Mouse (Mus musculus) hindbrain, embryonic 10.5 days (tissue): ENCODE data around the gene Aym1. TPM values are rescaled to one million over a fixed set of nuclear protein-coding genes. Genes with fewer than 3 reads are reported as not detected.
"Not testable (repeated sequence)": the region's sequence is repeated elsewhere in the genome, so short reads cannot be mapped to it uniquely, and the experiment has no call there.

Experiments
- DNase-seq: peaks from one replicate; pipeline ENCODE4 v3.0.0-alpha.2; 2017; ENCODE audit warnings: low spot score
- H3K27ac ChIP-seq: fragments of 300-500 bp; sonication (generic); 2 replicates; pipeline ENCODE4 v1.5.1; 2016; ENCODE audit warnings: mild to moderate bottlenecking, moderate library complexity
- H3K27me3 ChIP-seq: fragments of 300-500 bp; sonication (generic); 2 replicates; pipeline ENCODE4 v1.6.1; 2016; ENCODE audit warnings: mild to moderate bottlenecking; ENCODE audit not compliant: poor library complexity, insufficient read depth, severe bottlenecking
- H3K36me3 ChIP-seq: fragments of 300-500 bp; sonication (generic); 2 replicates; pipeline ENCODE4 v1.6.1; 2016; ENCODE audit warnings: mild to moderate bottlenecking, moderate library complexity
- H3K4me1 ChIP-seq: fragments of 300-500 bp; sonication (generic); replicated peaks from 2 replicates; pipeline ENCODE4 v1.6.1; 2016; ENCODE audit warnings: mild to moderate bottlenecking
- H3K4me3 ChIP-seq: fragments of 300-500 bp; sonication (generic); 2 replicates; pipeline ENCODE4 v1.5.1; 2016; ENCODE audit warnings: mild to moderate bottlenecking, moderate library complexity
- H3K9me3 ChIP-seq: fragments of 300-500 bp; sonication (generic); 2 replicates; pipeline ENCODE4 v1.6.1; 2016; ENCODE audit warnings: mild to moderate bottlenecking, moderate library complexity
- WGBS: fragments of 180-500 bp; shearing (Covaris S2); methylation state at CpG from one replicate; pipeline ENCODE4 v1.1.7; 2016; 5-methylcytosine and 5-hydroxymethylcytosine counted together
- polyA plus RNA-seq: library from polyadenylated mRNA; unstranded; fragments of >200 nt; fragmentation: Nextera tagmentation; extraction: Ambion mirVana; gene quantifications from 2 replicates; pipeline ENCODE4 v1.2.1, GENCODE M21; 2016

The Aym1 gene
- polyA plus RNA-seq, 1 experiment from 2014 or later = not detected

DNA sequence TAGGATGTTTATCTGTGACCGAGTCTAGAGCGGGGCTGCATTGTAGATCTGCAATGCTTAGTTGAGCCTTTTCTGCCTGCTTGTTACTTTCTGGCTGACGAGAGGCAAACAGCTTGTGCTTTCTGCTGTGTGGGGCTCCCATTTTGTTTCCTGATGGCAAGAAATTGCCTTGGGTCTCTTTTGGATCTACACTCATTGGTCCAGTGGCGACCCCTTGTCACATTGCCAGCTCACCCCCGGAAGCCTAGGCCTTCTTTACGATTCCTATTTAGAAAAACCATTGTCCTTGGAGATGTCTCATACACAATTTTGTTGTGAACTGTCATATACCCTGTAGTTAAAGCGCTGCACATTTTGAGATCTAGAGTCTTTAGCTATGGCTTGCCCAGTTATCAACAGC, 4.2 kb downstream of the Aym1 start:
- no peak for DNase-seq
- Histone ChIP-seq H3K4me3 (no peak overlapping the region), H3K9me3 (no peaks in the 10 kb centered on the region), H3K27ac (no peak overlapping the region), H3K27me3 (peaks cover 52% of the 10 kb centered on the region), H3K4me1 (peaks cover 23% of the 10 kb centered on the region), H3K36me3 (no peaks in the 10 kb centered on the region)
- 86% methylated on average over 7 of the region's 7 CpGs for WGBS

- H3K9me3 ChIP-seq = no peaks in the 10 kb centered on the region
- peaks cover 15% of the 10 kb centered on the region for H3K4me1 ChIP-seq
- H3K4me3 ChIP-seq = no peak overlapping the region
- 84% methylated on average over 9 of the region's 9 CpGs for WGBS
- no peaks in the 10 kb centered on the region for H3K36me3 ChIP-seq
- peaks cover 51% of the 10 kb centered on the region for H3K27me3 ChIP-seq
- no peak overlapping the region for H3K27ac ChIP-seq
- no peak for DNase-seq
These were observed 5.3 kb downstream of the Aym1 start for GRCm38 (mm10) chr5:113362258-113362996.

DNA sequence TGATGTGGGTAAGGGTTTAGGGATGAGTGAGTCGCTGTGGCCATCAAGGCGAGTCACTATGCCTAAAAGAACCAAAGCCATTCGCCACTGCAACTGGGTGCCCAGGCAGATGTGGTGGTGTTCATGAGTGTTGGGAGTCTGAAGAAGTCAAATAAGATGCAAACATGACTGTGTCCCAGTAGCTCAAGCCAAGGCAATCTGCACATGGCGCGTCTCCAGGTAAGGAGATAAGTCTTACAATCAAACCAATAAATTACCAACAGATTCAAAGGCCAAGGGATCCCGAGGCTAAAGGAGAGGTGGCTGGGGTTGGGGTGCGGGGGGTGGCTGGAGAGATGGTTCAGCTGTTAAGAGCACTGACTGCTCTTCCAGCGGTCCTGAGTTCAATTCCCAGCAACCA, 6.1 kb downstream of the Aym1 start:
- H3K27ac ChIP-seq = no peak overlapping the region
- no peak overlapping the region for H3K4me3 ChIP-seq
- no peaks in the 10 kb centered on the region for H3K9me3 ChIP-seq
- WGBS = 89% methylated on average over 8 of the region's 8 CpGs
- no peak for DNase-seq
- H3K36me3 ChIP-seq = no peaks in the 10 kb centered on the region
- H3K4me1 ChIP-seq = peaks cover 14% of the 10 kb centered on the region
- peaks cover 44% of the 10 kb centered on the region for H3K27me3 ChIP-seq

DNA sequence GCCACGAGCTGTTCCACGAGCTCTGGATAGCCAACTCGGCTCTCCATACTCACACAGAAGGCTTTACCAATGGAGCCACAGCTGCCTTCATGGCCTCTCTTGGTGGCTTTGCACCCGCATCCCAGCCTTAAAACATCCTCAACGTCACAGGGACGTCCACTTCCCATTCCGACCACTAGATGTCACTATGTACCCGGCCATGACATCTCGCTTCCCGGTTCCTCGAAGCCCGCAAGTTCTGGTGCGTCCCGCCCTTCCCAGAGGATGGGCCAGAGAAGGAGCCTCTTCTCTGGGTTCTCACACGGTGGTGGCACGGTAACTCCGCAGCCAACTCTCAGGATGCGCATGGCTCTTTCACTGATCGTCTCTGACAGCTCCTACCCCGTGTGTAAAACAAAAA, 8.8 kb downstream of the Aym1 start:
- peaks cover 25% of the 10 kb centered on the region for H3K27me3 ChIP-seq
- peak; percentile 81 for DNase-seq
- no peaks in the 10 kb centered on the region for H3K9me3 ChIP-seq
- 0 out of 2 replicates have a peak overlapping the region, but pooled peaks have one; percentile 17 for H3K27ac ChIP-seq
- no peaks in the 10 kb centered on the region for H3K36me3 ChIP-seq
- no peak overlapping the region for H3K4me3 ChIP-seq
- 3% methylated on average over 20 of the region's 20 CpGs for WGBS
- peaks cover 8% of the 10 kb centered on the region for H3K4me1 ChIP-seq

DNA sequence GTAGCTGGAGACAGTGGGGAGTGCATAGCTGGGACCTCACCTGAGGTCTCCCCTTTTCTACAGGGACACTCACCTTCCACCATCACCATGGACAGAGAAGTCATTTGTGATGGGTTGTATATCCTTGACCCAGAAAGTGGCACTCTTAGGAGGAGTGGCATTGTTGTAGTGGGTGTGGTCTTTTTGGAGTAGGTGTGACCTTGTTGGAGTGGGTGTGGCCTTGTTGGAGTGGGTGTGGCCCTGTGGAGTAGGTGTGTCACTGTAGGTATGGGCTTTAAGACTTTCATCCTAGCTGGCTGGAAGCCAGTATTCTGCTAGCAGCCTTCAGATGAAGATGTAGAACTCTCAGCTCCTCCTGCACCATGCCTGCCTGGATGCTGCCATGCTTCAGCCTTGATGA, 10.6 kb downstream of the Aym1 start:
- not testable (repeated sequence) for DNase-seq, H3K4me3 ChIP-seq, H3K27ac ChIP-seq, H3K9me3 ChIP-seq, H3K36me3 ChIP-seq
- Histone ChIP-seq H3K4me1 (peaks cover 21% of the 10 kb centered on the region), H3K27me3 (peaks cover 23% of the 10 kb centered on the region)

- no peak for DNase-seq
- WGBS = 82% methylated on average over 17 of the region's 17 CpGs
- no peaks in the 10 kb centered on the region for H3K36me3 ChIP-seq
- no peak overlapping the region for H3K27ac ChIP-seq
- peaks cover 33% of the 10 kb centered on the region for H3K4me1 ChIP-seq
- peaks cover 21% of the 10 kb centered on the region for H3K27me3 ChIP-seq
- H3K9me3 ChIP-seq = no peaks in the 10 kb centered on the region
- H3K4me3 ChIP-seq = no peak overlapping the region
These were observed 12.3 kb downstream of the Aym1 start for GRCm38 (mm10) chr5:113369262-113369868.

DNA sequence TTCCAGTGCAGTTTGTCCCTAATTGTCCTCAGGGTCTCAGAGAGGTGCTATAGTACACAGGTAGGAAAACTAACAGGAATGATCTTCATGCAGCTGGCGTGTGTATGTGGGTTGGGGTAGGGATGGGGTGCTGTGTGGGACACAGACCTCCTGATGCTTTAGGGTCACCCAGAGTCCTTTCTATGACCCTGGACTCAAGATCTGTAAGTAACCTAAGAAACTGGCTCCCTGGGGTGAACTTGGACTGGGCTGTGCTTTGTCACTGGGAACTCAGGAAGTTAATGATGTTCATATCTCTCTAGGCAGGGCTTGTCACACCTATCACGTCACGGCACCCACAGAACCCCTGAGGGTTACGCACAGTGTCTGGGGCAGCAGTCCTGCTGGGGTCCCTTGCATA, 15.4 kb downstream of the Aym1 start:
- Histone ChIP-seq H3K9me3 (no peaks in the 10 kb centered on the region), H3K27ac (peak overlapping the region; percentile 73), H3K36me3 (no peaks in the 10 kb centered on the region), H3K4me1 (peaks cover 40% of the 10 kb centered on the region), H3K4me3 (no peak overlapping the region), H3K27me3 (no peaks in the 10 kb centered on the region; the same call in 1 of the 2 replicates)
- no peak for DNase-seq
- 63% methylated on average over 4 of the region's 4 CpGs for WGBS

DNA sequence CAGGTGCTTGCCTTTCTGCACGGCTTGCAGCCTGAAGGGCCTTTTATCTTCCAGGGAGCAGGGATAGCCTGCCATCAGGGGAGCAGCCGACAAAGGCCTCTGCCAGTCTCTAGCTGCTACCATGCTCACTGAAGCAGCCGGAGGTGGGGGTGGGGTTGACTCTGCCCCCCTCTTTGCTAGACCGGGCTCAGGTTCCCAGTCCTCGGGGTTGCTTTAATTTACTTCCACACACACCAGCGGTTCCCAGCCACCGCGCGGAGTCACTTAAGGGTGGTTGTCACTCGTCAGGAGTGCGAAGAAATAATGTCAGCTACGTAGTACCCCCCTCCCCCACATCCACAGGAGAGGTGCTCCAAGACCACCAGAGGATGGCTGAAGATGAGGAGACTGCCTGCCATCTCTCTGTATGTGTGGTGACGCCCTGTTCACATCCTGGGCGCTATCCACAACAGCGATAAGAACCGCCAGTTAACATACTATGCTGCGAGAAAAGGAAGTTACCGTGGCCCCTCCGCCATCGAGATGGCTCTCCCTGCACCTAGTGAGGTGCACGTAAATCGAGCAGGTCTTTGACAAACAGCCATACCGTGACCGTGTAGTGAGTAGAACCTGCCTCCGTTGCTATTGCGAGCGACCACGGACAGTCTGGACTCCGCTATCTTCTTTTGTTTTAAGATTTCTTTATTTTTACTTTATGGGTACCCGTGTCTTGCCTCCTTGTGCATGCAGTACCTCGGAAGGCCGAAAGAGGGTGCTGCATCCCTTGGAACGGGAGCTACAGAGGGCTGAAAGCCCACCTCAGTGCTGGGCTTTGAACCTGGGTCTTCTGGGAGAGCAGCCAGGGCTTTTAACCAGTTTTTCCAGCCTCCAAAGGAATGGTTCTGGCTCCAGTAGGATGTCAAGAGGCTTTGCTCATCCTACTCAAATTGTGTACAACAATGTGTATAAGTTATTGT, 16.2 kb downstream of the Aym1 start:
- Histone ChIP-seq H3K27ac (peak overlapping the region; percentile 73), H3K27me3 (no peaks in the 10 kb centered on the region; the same call in 1 of the 2 replicates), H3K36me3 (no peaks in the 10 kb centered on the region), H3K4me1 (peaks cover 40% of the 10 kb centered on the region), H3K9me3 (no peaks in the 10 kb centered on the region), H3K4me3 (peak overlapping the region; percentile 49)
- 3% methylated on average over 33 of the region's 33 CpGs for WGBS
- peak; percentile 86 for DNase-seq

GRCm38 (mm10) chr5:113374290-113374689, 17.2 kb downstream of the Aym1 start:
- H3K27ac ChIP-seq = 0 out of 2 replicates have a peak overlapping the region, but pooled peaks have one; percentile 9
- H3K4me3 ChIP-seq = no peak overlapping the region
- no peaks in the 10 kb centered on the region; the same call in 1 of the 2 replicates for H3K27me3 ChIP-seq
- 73% methylated on average over 10 of the region's 10 CpGs for whole genome bisulfite sequencing
- H3K36me3 ChIP-seq = no peaks in the 10 kb centered on the region
- no peak for DNase-seq
- peaks cover 40% of the 10 kb centered on the region for H3K4me1 ChIP-seq
- no peaks in the 10 kb centered on the region for H3K9me3 ChIP-seq

- no peaks in the 10 kb centered on the region for H3K36me3 ChIP-seq
- no peaks in the 10 kb centered on the region; the same call in 1 of the 2 replicates for H3K27me3 ChIP-seq
- no peaks in the 10 kb centered on the region for H3K9me3 ChIP-seq
- no peak overlapping the region for H3K4me3 ChIP-seq
- 34% methylated on average over 3 of the region's 3 CpGs for WGBS
- no peak overlapping the region for H3K27ac ChIP-seq
- DNase-seq = peak; percentile 74
- H3K4me1 ChIP-seq = peaks cover 38% of the 10 kb centered on the region
These were observed 18.7 kb downstream of the Aym1 start for GRCm38 (mm10) chr5:113375783-113376182.

- Histone ChIP-seq H3K4me1 (peaks cover 33% of the 10 kb centered on the region), H3K9me3 (no peaks in the 10 kb centered on the region), H3K27me3 (no peaks in the 10 kb centered on the region; the same call in 1 of the 2 replicates), H3K27ac (no peak overlapping the region), H3K36me3 (no peaks in the 10 kb centered on the region), H3K4me3 (no peak overlapping the region)
- no peak for DNase-seq
- 91% methylated on average over 1 of the region's 1 CpGs for WGBS
These were observed 19.2 kb downstream of the Aym1 start for GRCm38 (mm10) chr5:113376292-113376691.

GRCm38 (mm10) chr5:113379416-113379815, 22.3 kb downstream of the Aym1 start:
- no peaks in the 10 kb centered on the region for H3K36me3 ChIP-seq
- no peaks in the 10 kb centered on the region for H3K9me3 ChIP-seq
- 77% methylated on average over 5 of the region's 5 CpGs for WGBS
- no peak for DNase-seq
- 0 out of 2 replicates have a peak, but pooled peaks cover 11% of the 10 kb centered on the region for H3K4me1 ChIP-seq
- no peaks in the 10 kb centered on the region for H3K27me3 ChIP-seq
- H3K4me3 ChIP-seq = no peak overlapping the region
- no peak overlapping the region for H3K27ac ChIP-seq
